Mouse (Mus musculus): ENCODE results near the gene Ak8. TPM values are rescaled to one million over a fixed set of nuclear protein-coding genes. Genes with fewer than 3 reads are reported as not detected.
A peak's percentile ranks its signal among the peaks of the same experiment; 100 is the strongest.

Ak8 gene
- total and polyA plus RNA-seq, 3 experiments: 0.38 to 9.3 (median 3.5) TPM

DNA sequence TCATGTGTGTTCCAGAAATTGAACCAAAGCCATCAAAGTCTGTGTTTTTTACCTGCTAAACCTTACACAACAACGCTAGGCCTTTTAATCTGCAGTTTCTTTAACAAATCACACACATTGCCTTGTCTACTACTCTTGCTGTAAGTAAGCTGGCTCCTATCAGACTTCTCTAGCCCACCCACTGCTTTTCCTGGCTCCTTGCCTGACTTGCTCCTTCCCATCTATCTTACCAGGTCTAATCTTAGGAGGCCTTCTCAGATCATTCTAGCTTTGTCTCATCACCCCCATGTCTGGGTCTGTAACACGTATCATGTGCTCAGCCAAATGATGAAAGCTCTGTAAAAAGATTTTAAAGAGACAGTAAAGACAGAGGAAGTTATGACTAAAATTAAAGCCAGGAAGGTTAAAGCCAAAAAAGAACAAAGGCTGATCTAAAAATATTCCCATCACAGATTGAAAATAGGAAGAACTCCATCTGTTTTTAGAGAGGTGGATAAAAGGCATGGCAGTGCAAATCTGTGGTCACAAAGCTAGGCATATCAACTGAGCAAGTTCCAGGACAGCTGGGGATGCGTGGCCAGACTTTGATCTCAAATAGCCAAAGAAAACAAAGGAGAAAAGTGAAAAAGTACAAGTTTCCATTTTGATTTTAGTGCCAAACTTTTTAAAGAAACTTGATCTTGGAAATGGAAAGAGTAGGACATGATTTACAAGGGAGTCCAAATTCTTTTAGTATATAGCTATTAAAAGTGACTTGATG lies 136.4 kb downstream of the Ak8 start:
- Histone ChIP-seq H3K36me3 (replicated peaks) (peaks cover 58% of the 10 kb centered on the region), H3K9me3 (replicated peaks) (no peaks in the 10 kb centered on the region), H3K4me1 (ENCODE audit: insufficient read depth, low read depth, low read length) (peaks cover 29% of the 10 kb centered on the region), H3K4me3 (ENCODE audit: low read depth, low read length) (no peak overlapping the region), H3K27me3 (ENCODE audit: insufficient read depth, low read length) (no peaks in the 10 kb centered on the region)
- TF ChIP-seq POLR2AphosphoS5 (IDR thresholded peaks at IDR 0.05; ENCODE audit: insufficient replicate concordance, low read depth, low read length) (no peak), GATA2 (IDR thresholded peaks at IDR 0.05; ENCODE audit: borderline replicate concordance, low read depth, low read length) (no peak), GATA1 (IDR thresholded peaks at IDR 0.05; ENCODE audit: borderline replicate concordance, low read length) (no peak), TAL1 (conservative IDR thresholded peaks at IDR 0.05; ENCODE audit: low read depth, low read length) (no peak), CTCF (IDR thresholded peaks at IDR 0.05; ENCODE audit: low read depth, low read length) (no peak)
- ATAC-seq (ENCODE audit: extremely low read depth, insufficient number of reproducible peaks, low FRiP score, poor library complexity, severe bottlenecking): no peak
- DNase-seq (ENCODE audit: low spot score): no peak

DNA sequence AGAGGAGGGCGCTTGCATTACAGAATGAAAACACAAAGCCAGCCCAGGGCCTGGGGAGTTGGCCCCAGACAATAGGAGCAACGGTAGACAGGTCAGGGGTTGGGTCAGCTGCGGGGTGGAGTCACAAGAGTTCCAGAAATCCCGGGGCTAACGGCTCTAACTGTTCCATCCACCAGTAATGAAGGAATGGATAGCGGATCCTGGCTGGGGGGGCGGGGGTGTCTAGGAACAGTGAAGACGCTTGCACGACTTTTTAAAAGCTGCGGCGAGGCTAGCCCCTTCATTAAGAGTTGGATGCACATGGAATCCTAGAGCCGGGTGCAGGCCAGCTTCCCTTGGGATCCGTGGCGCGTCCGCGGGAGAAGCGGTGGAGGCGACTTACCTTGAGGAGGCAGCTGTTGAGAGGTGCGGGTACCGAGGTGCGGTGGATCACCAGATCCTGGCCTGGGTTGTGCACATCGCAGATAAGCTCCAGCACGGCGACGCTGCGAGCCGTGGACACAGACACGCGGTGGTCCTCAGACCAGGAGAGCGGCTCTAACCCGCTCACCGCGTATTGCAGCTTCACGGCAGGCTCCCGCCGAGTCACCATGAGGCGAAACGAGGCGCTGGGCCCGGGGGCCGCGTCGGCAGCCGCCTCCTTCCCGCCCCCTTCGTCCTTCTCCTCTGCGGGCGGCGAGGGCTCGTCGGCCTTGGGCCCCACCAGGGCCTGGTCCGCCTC lies 139.7 kb downstream of the Ak8 start:
- TF ChIP-seq GATA2 (IDR thresholded peaks at IDR 0.05; ENCODE audit: borderline replicate concordance, low read depth, low read length): no peak
- TF ChIP-seq TAL1 (conservative IDR thresholded peaks at IDR 0.05; ENCODE audit: low read depth, low read length): no peak
- no peak for TF ChIP-seq POLR2AphosphoS5 (IDR thresholded peaks at IDR 0.05; ENCODE audit: insufficient replicate concordance, low read depth, low read length)
- no peak for TF ChIP-seq GATA1 (IDR thresholded peaks at IDR 0.05; ENCODE audit: borderline replicate concordance, low read length)
- no peak for TF ChIP-seq CTCF (IDR thresholded peaks at IDR 0.05; ENCODE audit: low read depth, low read length)
- peak; percentile 28 for DNase-seq (ENCODE audit: low spot score)
- peaks cover 40% of the 10 kb centered on the region for H3K4me1 ChIP-seq (ENCODE audit: insufficient read depth, low read depth, low read length)

DNA sequence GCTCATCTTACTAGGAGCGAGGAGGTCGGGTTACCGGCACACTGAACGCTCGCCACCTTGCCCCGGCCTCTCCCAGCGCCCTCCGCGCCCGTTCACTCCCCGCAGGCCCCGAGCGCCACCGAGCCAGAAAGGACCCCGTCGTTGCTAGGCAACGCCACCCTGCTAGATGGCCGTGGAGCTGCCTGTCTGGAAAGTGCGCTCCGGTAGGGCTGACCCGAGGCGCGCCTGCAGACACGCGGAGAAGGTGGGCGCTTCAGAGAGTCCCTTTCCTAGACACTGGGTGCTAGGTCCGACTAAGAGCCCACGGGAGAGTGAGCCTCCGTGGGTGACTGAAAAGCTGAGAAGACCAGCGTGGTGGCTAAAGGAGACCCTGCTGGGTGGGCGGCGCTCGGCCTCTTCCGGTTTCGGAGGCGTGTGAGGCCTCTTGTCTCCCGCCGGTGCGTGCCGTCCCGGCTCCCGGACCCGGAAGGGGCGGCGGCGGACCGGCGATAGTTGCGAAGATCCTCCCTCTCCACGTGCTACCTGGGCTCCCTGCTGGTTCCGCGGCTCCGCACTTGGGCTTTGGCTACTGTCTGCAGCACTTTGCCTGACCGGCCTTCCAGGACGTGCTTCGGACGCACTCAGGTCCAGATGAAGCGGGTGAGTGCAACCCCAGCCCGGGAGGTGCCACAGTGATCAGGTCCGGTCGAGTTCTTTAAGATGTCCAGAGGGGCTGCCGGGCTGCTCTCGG lies 140.4 kb downstream of the Ak8 start, which contains the start of the genes Gtf3c4 and Ddx31:
TSS of gene Gtf3c4 (minus strand) at position 139 of the 730 bp plus-strand sequence.
TSS of gene Ddx31 (plus strand) at position 185 of the 730 bp plus-strand sequence.
- Histone ChIP-seq H3K9me3 (replicated peaks) (no peaks in the 10 kb centered on the region), H3K4me1 (ENCODE audit: insufficient read depth, low read depth, low read length) (peaks cover 44% of the 10 kb centered on the region), H3K27me3 (ENCODE audit: insufficient read depth, low read length) (no peaks in the 10 kb centered on the region), H3K36me3 (replicated peaks) (peaks cover 49% of the 10 kb centered on the region), H3K4me3 (ENCODE audit: low read depth, low read length) (peak within 1 kb of the TSS; percentile 100)
- ATAC-seq (ENCODE audit: extremely low read depth, insufficient number of reproducible peaks, low FRiP score, poor library complexity, severe bottlenecking): peak; percentile 85
- TF ChIP-seq GATA2 (IDR thresholded peaks at IDR 0.05; ENCODE audit: borderline replicate concordance, low read depth, low read length): no peak
- TF ChIP-seq GATA1 (IDR thresholded peaks at IDR 0.05; ENCODE audit: borderline replicate concordance, low read length): no peak
- no peak for TF ChIP-seq TAL1 (conservative IDR thresholded peaks at IDR 0.05; ENCODE audit: low read depth, low read length)
- no peak for TF ChIP-seq CTCF (IDR thresholded peaks at IDR 0.05; ENCODE audit: low read depth, low read length)
- no peak for TF ChIP-seq POLR2AphosphoS5 (IDR thresholded peaks at IDR 0.05; ENCODE audit: insufficient replicate concordance, low read depth, low read length)
- peak; percentile 92 for DNase-seq (ENCODE audit: low spot score)

More for the DNA sequence above, 139.7 kb downstream of the Ak8 start:
- H3K9me3 ChIP-seq (replicated peaks): no peaks in the 10 kb centered on the region
- peaks cover 48% of the 10 kb centered on the region for H3K36me3 ChIP-seq (replicated peaks)
- H3K4me3 ChIP-seq (ENCODE audit: low read depth, low read length): peak overlapping the region; percentile 100
- peak; percentile 31; the same call in 1 of the 2 replicates for ATAC-seq (ENCODE audit: extremely low read depth, insufficient number of reproducible peaks, low FRiP score, poor library complexity, severe bottlenecking)
- no peaks in the 10 kb centered on the region for H3K27me3 ChIP-seq (ENCODE audit: insufficient read depth, low read length)

DNA sequence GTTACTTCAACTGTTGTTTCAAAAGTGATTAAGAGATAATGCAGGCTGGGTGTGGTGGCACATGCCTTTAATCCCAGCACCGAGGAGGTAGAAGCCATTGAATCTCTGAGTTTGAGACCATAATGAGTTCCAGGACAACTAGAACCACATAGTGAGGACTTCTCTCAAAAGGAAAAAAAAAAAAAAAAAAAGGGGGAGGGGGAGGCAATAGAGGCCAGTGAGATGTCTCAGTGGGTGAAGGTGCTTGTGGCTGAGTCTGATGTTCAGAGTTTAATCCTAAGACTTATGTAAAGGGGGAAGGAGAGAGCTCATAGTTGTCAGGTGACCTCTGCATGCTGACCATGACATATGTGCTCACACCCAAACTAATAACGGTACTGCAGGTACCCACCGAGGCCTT lies 142.1 kb downstream of the Ak8 start:
- ATAC-seq (ENCODE audit: extremely low read depth, insufficient number of reproducible peaks, low FRiP score, poor library complexity, severe bottlenecking): no peak

DNA sequence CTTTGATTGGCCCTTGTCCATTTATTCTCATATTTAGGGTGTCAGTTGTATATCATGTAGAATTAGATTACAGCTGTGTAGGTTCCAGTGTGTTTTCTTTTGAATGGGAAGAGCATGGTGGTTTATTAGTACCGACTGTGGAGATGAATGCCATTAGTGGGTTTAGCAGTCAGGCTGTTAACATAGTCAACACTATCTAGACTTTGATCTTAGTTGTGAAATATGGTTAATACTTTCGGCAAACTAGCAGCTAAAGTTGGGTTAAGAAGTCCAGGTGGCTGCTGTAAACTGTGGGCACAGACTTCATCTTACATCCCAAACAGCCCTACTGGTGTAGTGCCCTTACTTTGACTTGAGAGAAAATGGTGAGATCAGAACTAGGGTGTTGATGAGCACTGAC lies 148.9 kb downstream of the Ak8 start:
- ATAC-seq (ENCODE audit: extremely low read depth, insufficient number of reproducible peaks, low FRiP score, poor library complexity, severe bottlenecking): no peak
- H3K4me1 ChIP-seq (ENCODE audit: insufficient read depth, low read depth, low read length): peaks cover 12% of the 10 kb centered on the region; the same call in 1 of the 2 replicates
- DNase-seq (ENCODE audit: low spot score): no peak
- H3K36me3 ChIP-seq (replicated peaks): peaks cover 95% of the 10 kb centered on the region
- TF ChIP-seq TAL1 (conservative IDR thresholded peaks at IDR 0.05; ENCODE audit: low read depth, low read length) (no peak), CTCF (IDR thresholded peaks at IDR 0.05; ENCODE audit: low read depth, low read length) (no peak), POLR2AphosphoS5 (IDR thresholded peaks at IDR 0.05; ENCODE audit: insufficient replicate concordance, low read depth, low read length) (no peak), GATA2 (IDR thresholded peaks at IDR 0.05; ENCODE audit: borderline replicate concordance, low read depth, low read length) (no peak), GATA1 (IDR thresholded peaks at IDR 0.05; ENCODE audit: borderline replicate concordance, low read length) (no peak)
- no peaks in the 10 kb centered on the region for H3K9me3 ChIP-seq (replicated peaks)
- H3K4me3 ChIP-seq (ENCODE audit: low read depth, low read length): no peak overlapping the region
- H3K27me3 ChIP-seq (ENCODE audit: insufficient read depth, low read length): no peaks in the 10 kb centered on the region

More for the DNA sequence above, 142.1 kb downstream of the Ak8 start:
- Histone ChIP-seq H3K4me3 (ENCODE audit: low read depth, low read length) (peak overlapping the region; percentile 43; the same call in 1 of the 2 replicates), H3K27me3 (ENCODE audit: insufficient read depth, low read length) (no peaks in the 10 kb centered on the region), H3K36me3 (replicated peaks) (peaks cover 55% of the 10 kb centered on the region), H3K9me3 (replicated peaks) (no peaks in the 10 kb centered on the region), H3K4me1 (ENCODE audit: insufficient read depth, low read depth, low read length) (peaks cover 39% of the 10 kb centered on the region)
- TF ChIP-seq TAL1 (conservative IDR thresholded peaks at IDR 0.05; ENCODE audit: low read depth, low read length) (no peak), POLR2AphosphoS5 (IDR thresholded peaks at IDR 0.05; ENCODE audit: insufficient replicate concordance, low read depth, low read length) (no peak)
- no peak for DNase-seq (ENCODE audit: low spot score)
